Mouse (Mus musculus) cerebellum, adult 2 months (tissue): ENCODE results near the gene Gm3417.
"Not testable (repeated sequence)": the region's sequence is repeated elsewhere in the genome, so short reads cannot be mapped to it uniquely, and the experiment has no call there.

Source experiments
- CTCF ChIP-seq: fragments of 200-500 bp; IDR thresholded peaks from 2 replicates; pipeline ENCODE4 v1.5.1; 2011; ENCODE audit warnings: low read depth, mild to moderate bottlenecking, control low read depth, low read length, moderate library complexity, borderline replicate concordance; ENCODE audit not compliant: insufficient read depth
- POLR2A ChIP-seq: fragments of 200-500 bp; IDR thresholded peaks from 2 replicates; pipeline ENCODE4 v1.6.1; 2011; ENCODE audit warnings: low read length, control low read depth, borderline replicate concordance; ENCODE audit not compliant: insufficient read depth

- not testable (repeated sequence) for TF ChIP-seq POLR2A, CTCF
These were observed 45.4 kb upstream of the Gm3417 start for GRCm38 (mm10) chr17:15023878-15024492.
